Mouse (Mus musculus) urinary bladder, postnatal 14 days (tissue): ENCODE results near the gene Sirt4.
"Not testable (repeated sequence)": the region's sequence is repeated elsewhere in the genome, so short reads cannot be mapped to it uniquely, and the experiment has no call there.

Experiments used
- DNase-seq: peaks from one replicate; pipeline ENCODE4 v3.0.0; 2021; ENCODE audit warnings: low spot score

The Sirt4 gene

DNA sequence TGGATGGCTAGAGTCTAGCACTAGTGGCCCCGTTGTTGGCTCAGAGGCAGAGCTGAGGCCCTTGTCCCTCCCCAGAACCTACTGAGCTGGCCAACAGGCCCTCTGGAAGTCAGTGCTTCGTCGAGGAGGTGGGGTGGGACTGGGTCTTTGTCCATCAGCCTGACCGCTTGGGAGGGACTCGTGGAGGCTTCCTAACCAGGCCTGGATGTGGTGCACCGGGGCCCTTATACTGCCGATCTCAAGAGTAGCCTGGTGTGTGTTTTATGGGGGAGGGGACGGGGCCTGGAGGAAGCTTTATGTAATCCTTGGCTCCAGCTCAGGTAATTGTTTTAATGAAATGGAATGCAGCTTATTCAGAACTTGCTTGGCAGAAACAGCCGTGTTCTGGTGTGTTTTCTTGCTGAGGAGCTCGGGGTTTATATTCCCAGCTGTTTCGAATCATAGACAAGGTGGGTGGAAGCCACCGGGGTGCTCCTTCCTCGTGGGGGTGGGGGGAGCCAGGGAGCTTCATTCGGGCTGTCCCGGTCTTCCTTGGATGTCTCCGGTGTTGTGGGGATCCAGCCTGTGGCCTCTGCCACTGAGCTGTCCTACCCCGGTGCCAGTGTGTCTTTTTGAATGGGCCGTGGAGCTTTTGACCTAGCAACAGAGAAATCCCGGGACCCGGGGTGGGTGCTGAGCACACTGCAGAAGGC lies 30.5 kb upstream of the Sirt4 start:
- DNase-seq, result peak; percentile 72

DNA sequence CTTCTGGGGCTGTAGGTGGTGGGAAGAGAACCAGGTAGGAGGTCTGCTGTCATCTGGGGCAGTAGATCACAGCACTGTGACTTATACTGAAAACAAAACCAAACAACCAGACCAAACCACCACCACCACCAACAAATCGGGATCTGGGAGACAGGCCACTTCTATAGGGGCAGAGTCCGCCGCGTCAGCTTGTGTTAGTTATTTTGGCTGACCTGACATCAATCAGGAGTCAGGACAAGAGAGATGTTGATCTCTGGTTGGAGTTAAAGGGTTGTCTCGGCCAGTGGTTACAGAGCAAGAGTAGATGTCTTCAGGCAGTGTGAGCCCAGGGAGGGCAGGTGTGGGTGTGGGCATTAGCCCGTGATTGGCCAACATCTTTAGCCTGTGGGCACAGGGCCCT lies 29.8 kb upstream of the Sirt4 start:
- no peak for DNase-seq

DNA sequence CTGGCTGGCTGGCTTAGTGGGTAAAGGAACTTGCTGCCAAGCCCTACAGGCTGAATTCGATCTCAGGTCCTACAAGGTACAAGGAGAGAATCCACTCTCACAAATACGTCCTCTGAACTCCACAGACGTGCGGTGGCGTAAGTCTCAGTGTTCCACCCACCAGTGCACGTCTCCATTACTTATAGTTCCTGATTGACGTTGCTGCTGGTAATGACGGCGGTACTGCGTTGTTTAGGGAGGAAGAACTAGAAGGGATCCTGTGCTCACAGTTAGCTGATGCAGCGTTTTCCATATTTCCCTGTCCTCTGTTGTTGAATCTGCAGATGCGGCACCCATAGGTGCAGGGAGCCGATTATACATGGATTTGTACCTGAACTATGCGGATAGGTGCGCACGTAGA lies 29.2 kb upstream of the Sirt4 start:
- DNase-seq, result no peak

DNA sequence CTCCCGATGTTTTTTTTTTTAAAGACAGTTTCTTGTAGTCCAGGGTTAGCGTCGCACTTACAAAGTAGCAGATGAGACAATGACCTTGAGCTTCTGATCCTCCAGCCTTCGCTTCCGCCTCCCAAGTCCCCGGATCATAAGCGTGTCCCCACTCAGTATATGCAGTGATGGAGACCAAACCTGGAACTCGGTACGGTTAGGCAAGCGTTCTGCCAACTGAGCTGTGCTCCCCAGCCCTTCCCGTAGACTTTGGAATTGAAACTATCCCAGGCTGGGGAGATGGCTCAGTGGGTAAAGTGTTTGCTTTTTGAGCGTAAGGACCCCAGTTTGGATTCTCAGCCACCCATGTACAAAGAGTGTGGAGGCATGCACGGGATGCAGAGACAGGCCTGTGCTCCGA lies 28.7 kb upstream of the Sirt4 start:
- DNase-seq, result no peak

DNA sequence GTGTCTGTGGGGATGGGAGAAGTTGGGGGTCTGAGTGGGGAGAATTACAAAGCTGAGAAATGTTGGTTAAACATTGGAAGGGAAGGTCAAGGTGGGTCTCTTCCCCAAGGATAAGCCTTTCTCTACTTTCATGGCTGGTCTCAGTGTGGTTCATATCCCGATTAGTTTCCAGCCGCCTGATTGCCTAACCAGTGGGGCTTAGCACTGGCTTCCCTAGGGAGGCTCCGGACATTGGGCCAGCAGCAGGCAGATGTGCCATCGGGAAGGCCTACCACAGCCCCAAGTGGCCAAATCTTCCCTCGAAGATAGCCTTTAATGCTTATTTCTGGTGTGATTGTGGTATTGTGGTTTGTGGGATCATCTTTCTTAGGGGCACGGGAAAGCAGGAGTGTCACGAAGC lies 27.9 kb upstream of the Sirt4 start:
- DNase-seq, result no peak

DNA sequence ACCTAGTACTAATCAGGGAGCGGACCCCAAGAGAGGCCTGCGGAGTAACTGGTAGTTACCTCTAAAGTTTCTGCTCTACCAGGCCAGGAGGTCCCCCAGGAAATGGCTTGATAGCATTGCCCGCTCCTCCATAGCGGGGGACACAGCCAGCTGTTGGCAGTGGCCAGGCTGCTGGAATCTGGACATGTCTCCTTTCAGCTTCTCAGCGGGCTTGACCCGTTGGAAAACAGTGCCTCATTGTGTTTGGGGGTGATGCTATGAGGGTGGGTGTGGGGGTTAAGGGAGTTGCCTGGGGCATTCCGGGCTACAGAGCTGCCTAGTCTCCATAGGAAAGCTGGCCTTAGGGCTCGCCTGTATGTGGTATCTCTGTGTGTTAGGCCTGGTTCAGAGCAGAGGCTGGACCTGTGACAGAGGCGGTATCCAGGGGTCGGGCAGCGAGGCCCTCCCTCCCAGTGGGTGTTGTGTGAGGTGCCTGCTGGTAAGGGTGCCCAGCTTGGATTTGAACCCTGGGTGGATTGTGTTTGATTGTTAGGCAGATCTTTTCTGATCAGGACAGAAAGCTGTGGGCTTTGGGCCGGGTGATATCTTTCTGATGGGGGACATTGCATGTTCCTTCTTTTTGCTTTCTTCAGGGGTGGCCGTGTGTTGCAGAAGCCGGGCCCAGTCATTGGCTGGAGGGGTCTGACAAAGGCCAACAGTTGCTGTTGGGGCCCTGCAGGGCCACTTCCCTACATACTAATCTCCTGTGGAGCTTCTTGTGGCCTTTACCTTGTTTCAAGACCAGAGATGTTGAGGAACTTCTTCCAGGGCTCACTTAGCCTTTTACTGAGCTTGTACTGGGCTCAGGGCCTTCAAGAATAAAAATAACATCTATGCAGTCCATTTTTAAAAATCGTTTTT lies 25.5 kb upstream of the Sirt4 start:
- no peak for DNase-seq

DNA sequence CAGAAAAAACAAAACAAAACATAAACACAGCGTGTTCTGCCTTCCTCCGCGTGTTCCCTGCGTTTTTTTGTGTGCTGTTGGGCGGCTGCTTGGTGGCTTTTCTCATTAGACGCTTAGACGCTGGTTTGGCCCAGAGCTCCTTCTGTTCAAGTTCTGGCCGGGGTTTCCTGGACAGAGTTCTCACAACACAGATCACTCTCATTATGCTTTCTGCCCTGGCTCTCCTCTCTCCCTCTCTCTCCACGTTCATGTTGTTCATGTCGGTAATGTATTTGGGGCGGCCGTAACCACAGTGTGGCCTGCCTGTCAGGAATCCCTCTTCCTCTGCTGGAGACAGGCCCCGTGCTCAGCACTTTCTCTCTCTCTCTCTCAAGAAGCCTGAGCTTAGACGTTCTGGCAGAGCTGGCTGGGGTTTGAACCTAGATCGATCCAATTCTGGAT lies 24.8 kb upstream of the Sirt4 start:
- no peak for DNase-seq

DNA sequence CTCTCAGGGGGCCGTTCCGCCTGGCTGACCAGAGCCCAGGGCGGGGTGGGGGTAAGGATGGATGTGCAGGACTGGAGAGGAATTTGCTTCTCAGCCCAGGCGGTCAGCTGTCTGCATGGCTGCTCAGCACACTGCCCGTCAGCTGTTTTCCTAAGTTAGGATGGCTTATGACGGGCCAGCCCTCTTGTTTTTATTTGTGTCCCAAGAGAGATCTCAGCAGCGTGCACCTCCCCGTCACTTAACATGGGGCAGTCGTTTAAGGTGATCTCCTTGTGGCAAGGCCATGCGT lies 24.3 kb upstream of the Sirt4 start:
- DNase-seq, result no peak

DNA sequence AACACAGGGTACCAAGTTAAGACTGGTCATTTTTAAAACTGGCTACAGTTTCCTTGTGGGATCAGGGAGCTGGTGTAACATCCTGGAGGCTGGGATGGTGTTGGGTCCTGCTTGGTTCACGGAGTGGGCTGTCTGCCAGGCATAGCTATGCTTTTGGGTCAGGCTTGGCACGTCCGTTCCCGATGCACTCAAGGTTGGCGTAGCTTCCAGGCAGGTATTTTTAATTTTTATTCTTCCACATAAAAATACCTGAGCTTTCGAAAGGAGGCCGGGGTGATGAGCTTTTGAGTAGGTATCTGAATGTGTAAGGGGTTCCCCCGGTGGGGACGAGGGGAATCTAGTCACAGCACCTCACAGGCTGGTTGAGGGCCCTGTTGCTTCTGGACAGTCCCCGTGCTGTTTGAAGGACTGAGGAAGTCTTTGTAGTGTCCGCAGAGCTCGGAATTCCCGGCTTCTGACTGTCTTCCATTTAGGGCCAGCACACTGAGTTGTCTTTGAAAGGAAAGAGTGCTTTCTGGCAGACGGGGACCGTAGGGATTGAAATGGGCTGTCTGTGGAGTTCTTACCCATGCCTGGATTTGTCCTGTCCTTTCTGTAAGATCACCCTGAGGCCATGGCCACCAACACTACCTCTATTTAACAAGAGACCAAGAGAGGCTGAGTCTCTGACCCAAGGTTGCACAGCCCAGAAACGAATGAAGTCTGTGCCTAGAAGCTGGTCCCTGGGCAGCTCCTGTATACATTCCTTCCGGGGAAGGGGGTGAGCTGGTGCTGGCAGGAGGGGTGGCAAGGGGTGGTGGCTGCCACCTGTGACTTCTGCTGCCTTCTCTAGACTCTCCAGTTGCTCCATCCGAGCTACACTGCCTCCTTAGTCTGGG lies 23.7 kb upstream of the Sirt4 start:
- DNase-seq, result peak; percentile 66

DNA sequence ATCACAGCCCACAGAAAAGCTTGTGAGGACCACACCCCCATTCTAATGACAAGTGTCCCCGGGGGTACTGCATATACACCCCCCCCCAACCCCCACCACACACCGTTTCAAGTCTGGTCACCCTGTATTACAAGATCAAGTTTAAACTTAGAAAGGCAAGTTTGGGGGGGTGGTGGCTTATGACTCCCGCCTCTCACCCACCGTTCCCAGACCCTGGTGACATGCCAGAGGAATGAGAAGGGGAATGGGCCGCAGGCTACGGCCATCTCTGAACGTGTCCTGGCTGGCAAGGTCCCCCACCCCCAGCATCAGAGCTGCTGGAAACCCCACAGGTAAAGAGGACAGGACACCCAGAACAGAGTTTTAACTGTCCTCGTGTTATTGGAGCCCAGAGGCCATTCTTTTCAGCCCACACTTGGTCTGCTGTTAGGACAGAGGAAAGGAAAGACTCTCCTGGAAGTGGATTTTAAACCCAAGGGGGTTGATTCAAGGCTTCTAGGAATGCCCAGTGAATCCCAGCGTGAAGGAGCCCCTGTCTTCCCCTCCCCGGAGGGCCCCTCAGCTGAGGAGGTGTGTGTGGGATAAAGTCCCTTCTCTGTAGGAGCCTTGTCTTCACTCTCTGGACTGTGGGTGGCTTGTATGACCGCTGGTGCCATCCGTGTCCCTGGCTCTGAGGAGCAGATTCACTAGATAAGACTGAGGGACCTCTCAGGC lies 22.9 kb upstream of the Sirt4 start:
- no peak for DNase-seq

DNA sequence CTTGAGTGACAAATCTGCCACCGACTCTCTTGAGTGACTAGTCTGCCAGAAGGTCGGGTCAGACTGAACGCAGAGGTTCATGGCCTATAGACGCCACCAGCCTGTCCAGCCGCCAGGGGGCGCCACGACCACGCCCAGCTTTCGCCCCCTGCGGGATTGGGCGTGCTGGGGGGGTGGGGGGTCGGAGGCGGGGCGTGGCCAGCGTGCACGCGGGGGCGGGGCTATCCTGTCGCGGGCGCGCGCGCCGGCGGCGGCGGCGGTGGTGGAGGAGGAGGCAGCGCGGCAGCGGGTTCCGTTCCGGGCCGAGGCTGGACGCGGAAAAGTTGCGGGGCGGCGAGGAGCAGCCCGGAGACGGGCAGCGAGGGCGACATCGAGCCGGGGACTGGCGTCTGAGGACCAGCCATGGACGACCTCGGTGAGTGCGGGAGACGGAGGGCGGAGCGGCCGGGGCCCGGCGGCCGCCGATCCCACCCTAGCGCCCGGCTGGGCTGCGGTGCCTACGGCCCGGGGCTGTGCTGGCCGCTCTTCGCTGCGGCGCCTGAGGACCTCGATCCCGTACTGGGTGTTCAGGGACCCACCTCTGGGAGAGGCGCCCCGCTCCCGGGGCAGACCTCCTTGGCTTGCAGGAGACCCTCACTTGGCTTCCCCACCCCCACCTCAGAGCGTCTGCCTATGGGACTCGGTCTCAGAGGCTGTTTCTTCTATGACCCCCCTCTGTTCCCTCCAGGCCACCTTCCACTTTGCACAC lies 22.1 kb upstream of the Sirt4 start, which contains the start of gene Pxn:
Pxn (plus strand) TSS at position 223 of the 748 bp plus-strand sequence.
- peak; percentile 92 for DNase-seq

DNA sequence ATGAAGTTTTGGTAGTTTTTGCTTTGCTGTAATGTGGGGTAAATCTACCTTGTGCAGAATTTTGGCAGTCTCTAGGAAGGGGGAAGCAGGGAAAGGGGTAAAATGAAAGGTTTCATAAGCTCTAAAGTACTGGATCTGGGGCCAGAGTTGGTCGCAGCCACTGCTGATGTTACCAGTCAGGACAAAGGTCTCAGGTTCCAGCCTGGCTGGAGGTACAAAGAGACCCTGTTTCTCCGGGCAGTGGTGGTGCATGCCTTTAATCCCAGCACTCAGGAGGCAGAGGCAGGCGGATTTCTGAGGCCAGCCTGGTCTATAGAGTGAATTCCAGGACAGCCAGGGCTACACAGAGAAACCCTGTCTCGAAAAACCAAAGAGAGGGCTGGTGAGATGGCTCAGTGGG lies 21.1 kb upstream of the Sirt4 start:
- not testable (repeated sequence) for DNase-seq

DNA sequence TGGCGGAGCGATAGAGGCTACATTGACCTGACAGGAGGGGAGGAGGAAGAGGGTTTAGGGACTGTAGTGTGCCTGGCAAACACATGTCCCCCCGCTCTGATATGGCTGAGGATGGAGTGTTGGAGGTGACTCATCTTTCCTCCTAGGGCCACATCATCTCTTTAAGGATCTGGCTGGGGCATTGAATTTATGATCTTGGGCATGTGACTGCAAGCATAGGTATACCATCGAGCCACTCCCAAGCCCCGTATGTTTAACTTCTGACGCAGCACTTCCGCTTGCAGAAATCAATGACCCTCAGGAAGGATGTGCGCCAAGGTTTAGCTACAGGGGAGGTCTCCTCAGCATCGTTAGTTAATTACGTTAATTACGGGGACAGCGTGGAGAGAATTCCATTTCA lies 18.5 kb upstream of the Sirt4 start:
- DNase-seq, result peak; percentile 64

DNA sequence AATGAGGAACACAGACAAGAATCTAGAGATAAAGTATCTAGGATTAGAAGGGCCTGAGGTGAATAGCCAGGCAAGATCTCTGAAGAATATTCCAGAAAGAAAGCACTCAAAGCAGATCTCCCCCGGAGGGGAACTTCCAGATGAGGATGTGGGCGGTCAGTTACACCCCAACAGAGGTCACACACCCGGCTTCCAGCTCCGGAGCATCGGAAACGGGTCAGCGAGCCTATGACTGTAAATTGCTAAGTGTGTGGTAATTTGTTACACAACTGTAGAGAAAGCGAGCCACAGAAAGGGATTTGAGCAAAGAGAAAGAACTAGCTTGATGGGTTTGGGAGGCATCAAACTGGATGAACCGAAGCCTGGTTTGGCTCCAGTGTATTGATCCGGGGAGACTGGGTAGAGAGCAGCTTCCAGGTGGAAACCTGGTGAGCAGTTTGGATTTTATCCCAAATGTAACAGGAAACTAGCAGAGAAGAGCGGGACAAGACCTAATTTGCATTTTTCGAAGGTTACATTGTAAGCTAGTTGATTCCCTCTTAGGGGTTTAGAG lies 15.9 kb upstream of the Sirt4 start:
- DNase-seq, result no peak

DNA sequence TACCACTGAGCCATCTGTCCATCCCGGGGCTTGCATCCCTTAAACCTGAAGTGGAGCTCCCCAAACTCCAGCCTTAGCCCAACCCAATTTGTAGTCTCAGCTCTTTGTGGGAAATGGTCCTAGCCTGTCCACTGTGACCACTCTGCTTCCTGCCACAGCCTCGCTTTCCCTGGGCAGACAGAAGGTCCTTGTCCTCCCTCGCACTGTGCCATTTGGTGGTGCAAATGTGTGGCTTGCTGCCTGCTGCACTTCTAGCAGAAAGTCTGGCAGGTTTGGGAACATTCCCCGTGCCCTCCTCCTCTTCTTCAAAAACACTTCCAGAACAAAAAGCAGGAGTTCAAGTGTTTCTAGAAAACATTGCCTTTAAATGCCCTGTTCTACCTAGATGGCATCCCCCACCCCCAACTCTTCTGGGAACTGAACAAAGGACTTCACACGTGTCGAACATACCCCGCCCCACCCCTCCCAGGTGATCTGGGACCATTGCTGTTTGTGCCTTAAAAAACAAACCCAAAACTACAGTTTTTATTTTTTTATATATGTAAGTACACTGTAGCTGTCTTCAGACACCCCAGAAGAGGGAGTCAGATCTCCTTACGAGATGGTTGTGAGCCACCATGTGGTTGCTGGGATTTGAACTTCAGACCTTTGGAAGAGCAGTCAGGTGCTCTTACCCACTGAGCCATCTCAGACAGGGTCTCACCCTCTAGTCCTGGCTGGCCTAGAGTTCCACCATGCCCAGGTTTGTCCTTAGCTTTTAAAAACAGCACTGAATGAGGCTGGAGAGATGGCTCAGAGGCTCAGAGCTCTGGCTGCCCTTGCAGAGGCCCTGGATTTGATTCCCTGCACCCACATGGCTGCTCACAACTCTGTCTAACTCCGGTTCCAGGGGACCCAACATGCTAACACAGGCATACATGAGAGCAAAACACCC lies 14.0 kb upstream of the Sirt4 start:
- no peak for DNase-seq

DNA sequence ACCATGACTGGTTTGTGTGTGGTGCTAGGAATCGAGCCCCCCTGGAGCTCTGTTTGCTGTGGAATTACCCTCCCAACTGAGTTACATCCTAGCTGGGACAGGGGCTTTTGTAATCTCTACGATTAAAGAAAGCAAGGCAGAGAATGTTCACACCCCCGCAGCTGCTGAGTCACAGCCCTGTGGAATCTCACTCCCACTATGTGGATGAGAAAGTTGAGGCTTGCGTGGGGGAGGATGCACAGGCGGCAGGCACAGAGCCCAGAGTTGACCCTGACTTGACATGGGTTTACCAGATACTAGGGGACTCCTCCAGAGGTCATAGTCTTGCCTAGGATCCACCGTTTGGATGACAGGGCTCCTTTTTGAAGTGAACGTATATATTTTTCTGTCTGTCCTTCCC lies 12.5 kb upstream of the Sirt4 start:
- no peak for DNase-seq

DNA sequence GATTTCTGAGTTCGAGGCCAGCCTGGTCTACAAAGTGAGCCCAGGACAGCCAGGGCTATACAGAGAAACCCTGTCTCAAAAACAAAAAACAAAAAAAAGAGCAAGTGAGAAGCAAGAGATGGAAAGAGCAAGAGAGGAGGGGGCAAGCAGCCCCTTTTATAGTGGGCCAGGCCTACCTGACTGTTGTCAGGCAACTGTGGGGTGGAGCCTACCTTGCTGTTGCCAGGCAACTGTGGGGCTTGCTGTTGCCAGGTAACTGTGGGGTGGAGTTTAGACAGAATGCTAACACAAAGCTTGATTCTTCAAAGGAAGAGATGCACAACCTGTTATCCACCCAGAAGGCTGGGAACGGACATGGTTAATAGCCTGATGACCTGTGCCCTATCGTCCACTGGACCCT lies 11.1 kb upstream of the Sirt4 start:
- DNase-seq, result not testable (repeated sequence)

DNA sequence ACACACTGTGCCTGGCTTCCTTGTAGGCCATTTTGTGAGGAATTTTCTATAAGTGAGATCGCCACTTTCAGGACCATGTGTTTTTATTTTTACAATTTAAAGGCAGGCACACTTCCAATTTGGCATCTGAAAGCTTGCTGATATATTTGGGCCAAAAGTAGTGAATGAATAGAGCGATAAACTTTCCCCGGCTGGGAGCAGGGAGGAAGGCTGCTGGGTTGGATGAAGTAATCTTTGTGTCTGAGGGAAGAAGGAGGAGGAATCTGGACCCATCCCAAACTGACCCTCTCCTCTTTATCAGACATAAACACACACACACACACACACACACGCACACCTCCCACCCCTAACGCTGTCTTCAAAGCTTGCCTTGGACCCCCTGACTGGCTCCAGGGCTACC lies 8.9 kb upstream of the Sirt4 start:
- peak; percentile 2 for DNase-seq

DNA sequence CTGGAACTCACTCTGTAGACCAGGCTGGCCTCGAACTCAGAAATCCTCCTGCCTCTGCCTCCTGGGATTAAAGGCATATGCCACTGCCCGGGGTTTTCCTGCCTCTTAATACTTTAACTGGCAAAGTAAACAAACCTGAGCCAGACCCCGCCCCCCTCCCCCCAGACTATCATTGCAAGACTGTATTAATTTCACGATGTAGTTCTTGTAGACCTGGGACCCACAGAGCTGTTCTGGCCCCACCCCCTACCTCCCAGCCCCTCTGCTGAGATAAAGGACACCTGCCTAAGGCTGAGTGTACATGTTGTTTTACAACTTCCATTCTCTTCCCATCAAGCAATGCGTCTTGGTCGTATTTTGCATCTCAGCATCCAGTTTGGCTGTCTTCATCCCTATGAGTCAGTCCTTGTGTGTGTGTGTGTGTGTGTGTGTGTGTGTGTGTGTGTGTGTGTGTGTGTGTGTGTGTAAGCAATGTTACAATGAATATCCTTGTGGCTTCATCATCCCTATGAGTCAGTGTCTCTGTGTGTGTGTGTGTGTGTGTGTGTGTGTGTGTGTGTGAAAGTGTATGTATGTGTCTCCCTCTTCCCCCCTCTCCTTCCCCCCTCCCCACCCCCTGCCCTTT lies 8.3 kb upstream of the Sirt4 start:
- DNase-seq, result no peak
